Mouse (Mus musculus): ENCODE results near the gene Hyal3.

Gene Hyal3

DNA sequence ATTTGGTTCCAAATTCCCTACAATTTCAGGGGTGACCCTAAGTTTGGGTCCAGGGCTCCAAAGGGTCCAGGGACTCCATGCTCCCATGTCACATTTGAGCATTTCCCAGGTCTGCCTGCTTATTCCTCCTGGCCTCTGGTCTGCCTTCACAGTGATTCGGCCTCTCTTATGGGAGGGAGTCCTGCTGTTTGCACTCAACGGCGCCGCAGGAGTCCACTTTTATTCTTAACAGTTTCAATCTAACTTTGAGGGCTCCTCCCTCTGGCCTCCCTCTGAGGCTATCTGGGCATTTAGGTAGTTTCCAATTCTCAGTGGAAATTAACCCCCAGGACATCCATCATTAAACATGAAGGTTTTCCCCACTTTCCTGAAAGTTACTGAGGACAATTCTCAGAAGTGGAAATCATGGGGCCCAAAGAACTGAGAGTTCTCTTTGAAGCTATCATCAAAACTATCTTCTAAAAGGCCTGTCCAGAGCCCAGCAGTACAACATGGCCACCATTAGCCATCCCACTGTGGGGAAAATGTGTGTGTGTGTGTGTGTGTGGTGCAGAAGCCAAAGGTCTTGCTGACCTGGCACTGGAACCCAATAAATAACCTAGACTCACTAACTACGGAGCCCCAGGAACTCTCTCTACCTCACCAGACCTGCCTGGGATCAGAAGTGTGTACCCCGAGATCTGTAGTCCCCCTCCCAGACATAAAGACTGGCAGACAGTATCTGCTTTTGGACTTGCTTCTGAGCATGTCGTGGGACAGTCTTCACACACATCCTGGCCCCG lies 13.9 kb downstream of the Hyal3 start:
- no peak for DNase-seq (ENCODE audit: low spot score)

DNA sequence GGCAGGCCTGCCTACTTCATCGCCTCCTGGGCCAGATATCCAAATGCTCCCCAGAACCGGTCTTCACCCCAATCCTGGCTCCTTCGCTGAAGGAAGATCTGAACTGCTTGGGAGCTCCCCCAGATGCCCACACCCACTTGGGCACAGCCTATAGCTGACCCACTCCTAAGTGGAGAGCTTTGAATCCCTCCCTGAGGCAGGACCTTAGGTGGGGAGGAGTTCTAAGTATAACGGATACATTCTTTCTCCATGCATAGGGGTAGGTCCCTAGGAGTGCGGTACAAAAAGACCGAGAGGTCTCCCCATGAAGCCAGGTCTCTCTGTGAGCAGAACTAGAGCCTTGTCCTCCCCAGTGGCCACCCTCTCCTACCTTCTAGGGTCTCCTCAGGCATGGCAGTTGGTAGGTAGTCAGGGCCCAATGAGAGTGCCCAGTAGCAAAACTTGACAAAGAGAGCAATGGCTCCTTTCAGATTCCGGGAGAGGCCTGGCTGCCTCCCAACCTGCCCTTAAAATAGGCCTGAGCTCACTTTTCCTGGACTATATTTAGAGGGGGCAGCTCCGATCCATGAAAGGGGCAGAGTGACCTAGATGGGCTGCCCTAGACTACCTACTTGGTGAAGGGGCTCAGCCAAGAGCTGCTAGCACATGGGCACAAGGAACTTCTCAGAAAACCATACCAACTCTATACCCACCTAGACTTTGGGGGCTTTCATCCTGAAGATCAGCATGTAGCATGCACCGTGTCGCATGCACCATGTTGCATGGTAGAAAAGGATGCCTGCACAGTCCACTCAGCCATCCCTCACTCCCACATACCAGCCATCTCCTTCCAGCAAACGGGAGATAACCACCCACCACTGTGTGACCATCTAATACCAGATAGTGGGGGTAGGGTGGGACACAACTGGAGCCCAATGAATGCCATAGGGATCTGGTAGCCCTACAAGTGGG lies 16.3 kb downstream of the Hyal3 start:
- no peak for DNase-seq (ENCODE audit: low spot score)

DNA sequence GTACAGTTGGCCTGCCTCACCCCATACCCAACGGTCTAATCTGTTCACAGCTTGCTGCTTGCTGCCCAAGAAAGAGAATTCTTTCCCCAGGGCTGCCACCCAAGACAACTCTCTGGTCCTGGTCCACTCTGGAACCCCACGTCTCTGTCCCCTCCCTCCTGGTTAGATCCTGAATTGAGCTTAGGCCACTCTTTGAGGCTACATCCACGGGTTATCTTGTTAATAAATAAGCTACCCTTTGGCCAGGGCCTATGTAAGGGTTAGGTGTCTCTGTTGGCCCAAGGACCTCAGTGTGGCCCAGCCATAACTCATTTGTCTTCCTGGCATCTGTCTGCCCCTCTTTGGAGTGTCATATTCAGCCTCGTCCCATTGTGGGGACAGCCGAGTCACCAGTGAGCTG lies 17.8 kb downstream of the Hyal3 start:
- no peak for DNase-seq (ENCODE audit: low spot score)

GRCm38 (mm10) chr9:107599433-107599832 lies 18.8 kb downstream of the Hyal3 start:
- no peak for DNase-seq (ENCODE audit: low spot score)

- DNase-seq (ENCODE audit: low spot score) = no peak
Measured at GRCm38 (mm10) chr9:107599842-107600241, 19.2 kb downstream of the Hyal3 start.

- DNase-seq (ENCODE audit: low spot score) = no peak
Measured at GRCm38 (mm10) chr9:107600745-107601144, 20.1 kb downstream of the Hyal3 start.

GRCm38 (mm10) chr9:107601275-107601674 lies 20.7 kb downstream of the Hyal3 start:
- no peak for DNase-seq (ENCODE audit: low spot score)

- peak; percentile 93 for DNase-seq (ENCODE audit: low spot score)
Measured at GRCm38 (mm10) chr9:107602068-107602648, 21.5 kb downstream of the Hyal3 start.

GRCm38 (mm10) chr9:107603251-107603650 lies 22.6 kb downstream of the Hyal3 start:
- no peak for DNase-seq (ENCODE audit: low spot score)

- no peak for DNase-seq (ENCODE audit: low spot score)
Measured at GRCm38 (mm10) chr9:107605041-107605661, 24.5 kb downstream of the Hyal3 start.

- no peak for DNase-seq (ENCODE audit: low spot score)
Measured at GRCm38 (mm10) chr9:107606591-107606990, 26.0 kb downstream of the Hyal3 start.

DNA sequence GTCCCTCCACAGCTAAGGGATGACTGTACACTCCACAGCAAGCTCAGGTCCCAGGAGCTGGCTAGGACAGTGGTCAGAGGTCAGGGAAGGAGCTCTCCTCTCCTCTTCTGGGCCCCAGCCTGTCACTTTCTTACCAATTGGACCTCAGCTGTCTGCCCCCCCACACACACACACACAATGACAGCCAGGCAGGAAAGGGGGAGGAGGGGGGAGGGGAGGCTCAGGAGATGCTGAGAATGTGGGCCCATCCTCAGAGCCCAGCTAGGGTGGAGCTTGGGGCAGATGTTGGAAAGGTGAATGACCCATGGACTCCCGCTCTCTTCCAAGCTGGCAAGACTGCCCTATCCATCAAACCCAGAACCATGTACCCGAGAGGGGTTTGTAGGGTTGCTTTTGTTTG lies 26.4 kb downstream of the Hyal3 start:
- no peak for DNase-seq (ENCODE audit: low spot score)

GRCm38 (mm10) chr9:107607653-107608245 lies 27.1 kb downstream of the Hyal3 start:
- DNase-seq (ENCODE audit: low spot score) = no peak

- DNase-seq (ENCODE audit: low spot score) = no peak
Measured at GRCm38 (mm10) chr9:107608741-107609432, 28.3 kb downstream of the Hyal3 start, which contains the start of gene Sema3b. Gene Sema3b (minus strand): TSS chr9:107609229.

DNA sequence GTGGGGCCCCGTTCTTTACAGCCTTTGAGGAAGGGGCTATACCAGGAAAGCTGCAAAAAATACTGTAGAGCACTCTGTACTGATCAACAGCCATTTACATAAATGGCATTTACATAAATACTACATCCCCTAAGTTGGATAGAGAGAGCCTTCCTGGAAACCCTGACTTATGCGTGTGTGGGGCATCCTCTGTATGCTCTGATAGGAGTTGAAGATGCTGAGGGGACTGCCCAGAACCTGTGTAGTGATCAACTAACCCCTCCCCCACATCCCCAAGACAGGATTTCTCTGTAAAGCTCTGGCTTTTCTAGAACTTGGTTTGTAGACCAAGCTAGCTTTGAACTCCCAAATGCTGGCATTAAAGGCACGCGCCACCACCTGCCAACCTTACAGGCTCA lies 28.8 kb downstream of the Hyal3 start:
- no peak for DNase-seq (ENCODE audit: low spot score)

- DNase-seq (ENCODE audit: low spot score) = no peak
Measured at GRCm38 (mm10) chr9:107611456-107612190, 31.0 kb downstream of the Hyal3 start.

DNA sequence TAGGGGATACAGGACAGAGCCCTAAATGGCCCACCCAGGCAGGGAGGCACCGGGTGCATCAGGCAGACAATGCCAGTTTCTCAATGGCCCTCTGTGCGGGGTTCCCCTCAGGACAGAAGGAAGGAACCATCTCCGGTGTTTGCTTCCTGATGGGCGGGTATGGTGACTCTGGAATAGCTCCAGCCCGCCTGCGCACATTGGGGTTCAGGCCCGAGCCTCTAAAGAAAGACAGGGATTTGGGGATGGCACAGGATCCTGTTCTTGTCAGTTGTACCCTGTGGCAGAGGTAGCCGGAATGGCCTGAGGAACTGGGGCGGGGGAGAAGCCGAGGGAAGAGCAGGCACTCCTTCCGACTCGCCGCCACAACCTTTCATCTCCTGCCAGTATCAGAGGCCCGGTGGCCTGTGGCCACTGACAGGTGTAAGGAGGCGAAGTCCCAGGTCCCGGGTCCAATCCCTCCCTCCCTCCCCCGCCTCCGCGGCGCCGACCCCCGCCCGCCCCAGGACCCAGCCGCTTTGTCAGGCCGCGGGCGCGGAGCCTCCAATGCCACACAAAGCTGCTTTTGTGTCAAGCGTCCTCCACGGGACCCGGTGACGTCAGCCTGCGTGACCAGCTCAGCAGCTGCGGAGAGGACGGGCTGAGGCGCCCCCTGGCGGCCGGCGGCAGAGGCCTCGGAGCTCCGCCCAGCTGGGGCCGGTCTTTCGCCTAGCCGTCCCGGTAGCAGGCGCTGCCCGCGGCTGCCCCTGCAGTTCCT lies 31.8 kb downstream of the Hyal3 start:
- DNase-seq (ENCODE audit: low spot score) = peak; percentile 99

DNA sequence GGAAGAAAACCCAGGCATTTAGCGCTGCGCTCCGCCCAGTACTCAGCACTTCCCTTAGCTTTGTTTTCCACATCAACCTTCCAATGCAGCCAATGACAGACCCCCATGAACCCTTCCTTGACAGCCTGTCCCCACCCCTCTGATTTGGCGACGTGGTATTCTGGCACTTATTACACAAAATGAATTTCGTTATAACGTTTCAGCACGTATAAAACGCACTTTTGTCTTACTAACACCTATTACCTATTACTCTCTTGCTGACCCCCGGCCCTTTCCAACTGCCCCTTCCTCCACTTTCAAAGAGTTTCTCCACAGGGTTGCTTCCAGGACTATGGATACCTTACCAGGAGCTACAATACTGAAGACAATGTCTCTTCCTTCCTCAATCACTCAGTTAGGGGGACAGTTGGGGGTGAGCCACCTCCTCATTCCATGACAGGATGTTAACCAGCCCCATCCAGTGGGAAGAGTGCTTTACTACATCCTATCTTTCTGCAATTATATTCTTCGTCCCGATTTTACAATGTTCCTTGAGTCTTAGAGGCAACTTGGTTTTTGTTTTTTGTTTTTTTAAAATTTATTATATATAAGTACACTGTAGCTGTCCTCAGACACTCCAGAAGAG lies 32.4 kb downstream of the Hyal3 start:
- no peak for DNase-seq (ENCODE audit: low spot score)

DNA sequence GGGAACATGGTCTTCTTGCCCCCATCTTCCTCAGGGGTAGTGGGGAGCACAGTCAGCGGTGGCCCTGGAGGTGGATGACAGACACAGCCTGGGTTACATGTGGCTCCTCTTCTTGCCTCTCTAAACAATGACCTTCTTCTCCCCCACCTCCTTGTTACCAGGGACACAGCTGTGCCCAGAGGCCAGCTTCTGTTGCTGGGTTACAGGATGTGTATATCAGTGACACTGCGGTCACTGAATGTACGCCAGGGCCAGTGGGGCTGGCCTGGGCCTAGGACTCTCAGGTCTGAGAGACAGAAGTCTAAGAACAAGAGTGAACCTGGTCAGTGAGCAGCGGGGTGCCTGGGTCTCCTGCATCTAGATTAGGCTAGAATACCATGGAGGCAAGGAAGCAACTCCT lies 34.4 kb downstream of the Hyal3 start:
- no peak for DNase-seq (ENCODE audit: low spot score)

Measured in lung, postnatal 25 days (tissue).